Mouse (Mus musculus): ENCODE data around the gene Vps37b. TPM values are rescaled to one million over a fixed set of nuclear protein-coding genes. Genes with fewer than 3 reads are reported as not detected.

The Vps37b gene
- polyA plus RNA-seq, 1 experiment from 2014 or later: 50.7 TPM

DNA sequence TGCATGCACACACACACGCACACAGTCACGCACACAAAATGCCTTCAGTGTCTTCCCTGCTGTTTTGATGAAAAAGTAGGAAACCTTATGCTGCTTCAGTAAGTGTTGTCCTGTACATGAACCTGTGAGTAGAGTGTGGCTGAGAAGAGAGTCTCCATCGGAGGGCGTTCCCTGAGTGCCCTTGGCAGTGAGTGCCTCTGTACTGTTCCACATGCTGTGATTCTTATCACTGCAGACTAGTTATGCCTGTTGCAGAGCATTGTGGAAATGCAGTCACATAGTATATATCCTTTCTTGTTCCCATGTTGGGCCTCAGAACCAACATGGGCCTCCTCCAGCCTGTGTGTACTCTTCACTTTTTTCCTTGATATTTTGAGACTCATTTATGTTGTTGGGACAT lies 67.9 kb downstream of the Vps37b start:
- Histone ChIP-seq H3K9me3 (ENCODE audit: control insufficient read depth, low read length) (no peaks in the 10 kb centered on the region), H3K4me3 (ENCODE audit: low read depth, low read length) (no peak overlapping the region), H3K4me1 (ENCODE audit: control insufficient read depth, insufficient read depth, low read length) (no peaks in the 10 kb centered on the region), H3K27me3 (ENCODE audit: control insufficient read depth, insufficient read depth, low read length) (no peaks in the 10 kb centered on the region), H3K4me2 (no peak overlapping the region), H3K9ac (ENCODE audit: low read length) (no peak overlapping the region), H3K36me3 (ENCODE audit: control insufficient read depth, insufficient read depth, low read length) (no peaks in the 10 kb centered on the region), H3K27ac (ENCODE audit: low read depth, low read length) (no peak overlapping the region)
- ATAC-seq (ENCODE audit: low FRiP score) (no peak), DNase-seq (ENCODE audit: low spot score, missing footprints) (no peak)
- 93% methylated on average over 4 of the region's 4 CpGs for WGBS

DNA sequence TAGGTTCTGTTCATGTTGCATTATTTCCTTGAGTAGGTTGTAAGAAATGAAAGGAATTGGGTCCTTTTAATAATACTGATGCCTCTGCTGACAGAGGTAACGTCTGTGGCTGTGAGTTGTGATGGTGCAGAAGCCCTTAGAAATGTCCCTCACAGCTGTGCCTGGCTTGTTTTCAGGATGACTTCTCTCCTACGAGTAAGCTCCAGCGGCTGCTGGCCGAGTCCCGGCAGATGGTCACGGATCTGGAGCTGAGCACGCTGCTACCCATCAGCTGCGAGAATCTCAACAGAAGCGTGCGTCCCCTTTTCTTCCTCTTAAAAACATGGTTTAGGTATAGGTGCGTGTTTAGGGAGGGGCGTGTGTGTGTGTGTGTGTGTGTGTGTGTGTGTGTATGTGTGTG lies 71.0 kb downstream of the Vps37b start:
- Histone ChIP-seq H3K36me3 (ENCODE audit: control insufficient read depth, insufficient read depth, low read length) (no peaks in the 10 kb centered on the region), H3K27me3 (ENCODE audit: control insufficient read depth, insufficient read depth, low read length) (no peaks in the 10 kb centered on the region), H3K4me1 (ENCODE audit: control insufficient read depth, insufficient read depth, low read length) (no peaks in the 10 kb centered on the region), H3K9ac (ENCODE audit: low read length) (no peak overlapping the region), H3K4me2 (no peak overlapping the region), H3K27ac (ENCODE audit: low read depth, low read length) (no peak overlapping the region), H3K9me3 (ENCODE audit: control insufficient read depth, low read length) (no peaks in the 10 kb centered on the region), H3K4me3 (ENCODE audit: low read depth, low read length) (no peak overlapping the region)
- 88% methylated on average over 12 of the region's 12 CpGs for WGBS
- DNase-seq (ENCODE audit: low spot score, missing footprints) (no peak), ATAC-seq (ENCODE audit: low FRiP score) (no peak)

DNA sequence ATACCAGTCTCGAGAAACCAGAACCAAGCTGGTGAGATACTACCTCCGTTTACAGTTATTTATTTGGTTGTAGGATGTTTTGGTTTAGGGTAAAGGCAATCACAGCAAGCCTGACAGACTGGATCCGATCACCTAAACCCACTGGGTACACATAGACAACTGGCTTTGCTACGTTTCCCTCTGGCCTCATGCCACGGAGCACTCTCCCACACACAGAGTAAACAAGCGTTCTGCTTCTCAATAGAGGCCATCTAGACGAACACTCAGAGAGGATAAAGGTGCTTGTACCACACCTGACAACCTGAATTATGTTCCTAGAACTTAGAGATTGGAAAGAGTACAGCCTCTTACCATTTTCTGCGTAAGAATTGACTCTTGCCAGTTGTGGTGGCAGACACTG lies 71.9 kb downstream of the Vps37b start:
- DNase-seq (ENCODE audit: low spot score, missing footprints) (no peak), ATAC-seq (ENCODE audit: low FRiP score) (no peak)
- H3K27ac ChIP-seq (ENCODE audit: low read depth, low read length): no peak overlapping the region
- no peaks in the 10 kb centered on the region for H3K9me3 ChIP-seq (ENCODE audit: control insufficient read depth, low read length)
- H3K9ac ChIP-seq (ENCODE audit: low read length): no peak overlapping the region
- H3K4me3 ChIP-seq (ENCODE audit: low read depth, low read length): no peak overlapping the region
- H3K4me2 ChIP-seq: no peak overlapping the region
- H3K27me3 ChIP-seq (ENCODE audit: control insufficient read depth, insufficient read depth, low read length): no peaks in the 10 kb centered on the region
- H3K36me3 ChIP-seq (ENCODE audit: control insufficient read depth, insufficient read depth, low read length): no peaks in the 10 kb centered on the region
- no peaks in the 10 kb centered on the region for H3K4me1 ChIP-seq (ENCODE audit: control insufficient read depth, insufficient read depth, low read length)
- 84% methylated on average over 8 of the region's 8 CpGs for WGBS

DNA sequence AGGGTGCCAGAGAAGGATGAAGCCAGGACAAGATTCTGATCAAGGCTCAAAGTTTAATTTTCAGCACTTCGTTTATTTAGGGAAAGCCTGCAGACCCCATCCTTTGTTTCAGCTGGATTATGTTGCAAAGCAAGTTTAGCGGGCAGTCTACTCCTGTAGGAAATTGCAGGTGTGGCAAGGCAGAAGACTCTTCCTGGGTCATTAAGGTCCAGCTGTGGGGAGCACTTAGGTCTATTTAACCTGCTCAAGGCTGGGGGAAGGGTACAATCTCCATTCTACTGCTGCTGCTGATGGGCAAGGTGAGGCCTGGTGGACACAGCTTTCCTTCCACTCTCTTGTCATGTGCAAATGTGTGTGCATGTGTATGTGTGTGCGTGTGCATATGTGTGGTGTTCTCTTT lies 73.1 kb downstream of the Vps37b start:
- Histone ChIP-seq H3K27me3 (ENCODE audit: control insufficient read depth, insufficient read depth, low read length) (no peaks in the 10 kb centered on the region), H3K9ac (ENCODE audit: low read length) (no peak overlapping the region), H3K4me2 (no peak overlapping the region), H3K4me3 (ENCODE audit: low read depth, low read length) (no peak overlapping the region), H3K27ac (ENCODE audit: low read depth, low read length) (no peak overlapping the region), H3K4me1 (ENCODE audit: control insufficient read depth, insufficient read depth, low read length) (no peaks in the 10 kb centered on the region), H3K9me3 (ENCODE audit: control insufficient read depth, low read length) (no peaks in the 10 kb centered on the region), H3K36me3 (ENCODE audit: control insufficient read depth, insufficient read depth, low read length) (no peaks in the 10 kb centered on the region)
- DNase-seq (ENCODE audit: low spot score, missing footprints): no peak
- no peak for ATAC-seq (ENCODE audit: low FRiP score)
- WGBS: 89% methylated on average over 3 of the region's 3 CpGs

DNA sequence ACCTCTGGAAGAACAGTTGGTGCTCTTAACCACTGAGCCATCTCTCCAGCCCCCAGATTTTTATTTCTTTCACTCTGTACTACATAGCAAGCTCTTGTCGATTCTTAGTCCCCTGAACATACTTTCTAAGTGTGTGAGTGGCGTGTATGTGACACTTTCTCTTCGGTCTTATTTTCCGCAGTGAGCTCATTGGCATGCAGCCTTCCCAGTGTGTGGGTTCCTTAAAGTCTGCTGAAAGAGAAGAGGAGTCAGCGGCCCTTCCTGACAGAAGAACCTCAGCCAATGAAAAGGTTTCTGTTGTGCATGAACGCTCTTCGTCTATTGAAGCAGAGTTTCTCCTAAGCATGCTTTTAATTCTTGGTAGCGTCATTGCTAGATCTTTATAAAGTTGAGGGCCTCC lies 74.9 kb downstream of the Vps37b start:
- Histone ChIP-seq H3K4me3 (ENCODE audit: low read depth, low read length) (no peak overlapping the region), H3K27ac (ENCODE audit: low read depth, low read length) (no peak overlapping the region), H3K4me2 (no peak overlapping the region), H3K9me3 (ENCODE audit: control insufficient read depth, low read length) (no peaks in the 10 kb centered on the region), H3K9ac (ENCODE audit: low read length) (no peak overlapping the region), H3K27me3 (ENCODE audit: control insufficient read depth, insufficient read depth, low read length) (no peaks in the 10 kb centered on the region), H3K4me1 (ENCODE audit: control insufficient read depth, insufficient read depth, low read length) (no peaks in the 10 kb centered on the region), H3K36me3 (ENCODE audit: control insufficient read depth, insufficient read depth, low read length) (no peaks in the 10 kb centered on the region)
- ATAC-seq (ENCODE audit: low FRiP score): no peak
- WGBS: 75% methylated on average over 8 of the region's 8 CpGs
- no peak for DNase-seq (ENCODE audit: low spot score, missing footprints)

Small RNAs within 50 kb of the gene (microRNA-seq; reads per million reads assigned to microRNA genes)
- not detected for gene Mir7032

Other genes starting within 250 kb of the Vps37b start
- gene Hcar2, start 166.8 kb downstream of the Vps37b start, polyA plus RNA-seq (2014; fragmentation: Nextera tagmentation; extraction: Ambion mirVana): not detected in 2 replicates
- gene Hcar1, start 152.2 kb downstream of the Vps37b start, polyA plus RNA-seq (2014; fragmentation: Nextera tagmentation; extraction: Ambion mirVana): 0.28 TPM in 1 of 2 replicates, not detected in the other
- gene Denr, start 125.1 kb downstream of the Vps37b start, polyA plus RNA-seq (2014; fragmentation: Nextera tagmentation; extraction: Ambion mirVana): 176 and 179 TPM in 2 replicates
- 0.58 and 0.78 TPM in 2 replicates for gene Gm43518, start 104.9 kb downstream of the Vps37b start, polyA plus RNA-seq (2014; fragmentation: Nextera tagmentation; extraction: Ambion mirVana)
- 4.6 and 5.4 TPM in 2 replicates for gene Ccdc62, start 101.6 kb downstream of the Vps37b start, polyA plus RNA-seq (2014; fragmentation: Nextera tagmentation; extraction: Ambion mirVana)
- 4.6 and 5.2 TPM in 2 replicates for gene Hip1r, start 58.6 kb downstream of the Vps37b start, polyA plus RNA-seq (2014; fragmentation: Nextera tagmentation; extraction: Ambion mirVana)
- 0.62 and 0.71 TPM in 2 replicates for gene Abcb9, start 63.5 kb upstream of the Vps37b start, polyA plus RNA-seq (2014; fragmentation: Nextera tagmentation; extraction: Ambion mirVana)
- gene Ogfod2, start 80.0 kb upstream of the Vps37b start, polyA plus RNA-seq (2014; fragmentation: Nextera tagmentation; extraction: Ambion mirVana): 10.4 and 11.4 TPM in 2 replicates
- 89.3 and 95.5 TPM in 2 replicates for gene Arl6ip4, start 83.8 kb upstream of the Vps37b start, polyA plus RNA-seq (2014; fragmentation: Nextera tagmentation; extraction: Ambion mirVana)
- gene Pitpnm2, start 217.5 kb upstream of the Vps37b start, polyA plus RNA-seq (2014; fragmentation: Nextera tagmentation; extraction: Ambion mirVana): 4.6 and 5.0 TPM in 2 replicates